In genomic region chr4:55721834-55722233, GRCm38 (mm10) we compare ENCODE assay signal across 9 mouse cellular contexts.
DNase-seq lines count a peak whose midpoint lies in the region; ATAC-seq and TF ChIP-seq lines count a peak whose summit lies in the region.
"Had no signal": no experiment of that assay in that cellular context is flagged by ENCODE, and none has a peak within 500 bp of the region (broad histone marks: within the 10 kb centered on the region; RNA-seq: fewer than 3 reads in every experiment).

No protein-coding gene starts in this region.

- 82% methylated on average over 2 of the region's 2 CpGs for WGBS in embryonic facial prominence, embryonic 14.5 days
- 85% methylated on average over 2 of the region's 2 CpGs for WGBS in embryonic facial prominence, embryonic 10.5 days
- 57% methylated on average over 2 of the region's 2 CpGs for WGBS in kidney, embryonic 14.5 days
- WGBS in liver, postnatal 0 days (ENCODE audit: insufficient replicate concordance), result 62% methylated on average over 2 of the region's 2 CpGs

- H3K9ac ChIP-seq in embryonic facial prominence, embryonic 14.5 days (ENCODE audit: low read depth, low read length), result no peak overlapping the region
- H3K9ac ChIP-seq in kidney, embryonic 14.5 days (ENCODE audit: low read depth, low read length), result no peak overlapping the region
- H3K9ac ChIP-seq in liver, postnatal 0 days (replicated peaks), result no peak overlapping the region
- H3K9ac ChIP-seq: liver, embryonic 13.5 days had no signal

- no peaks in the 10 kb centered on the region for H3K27me3 ChIP-seq in embryonic facial prominence, embryonic 14.5 days (replicated peaks; ENCODE audit: control insufficient read depth, insufficient read depth, low read length)
- H3K27me3 ChIP-seq in embryonic facial prominence, embryonic 10.5 days (replicated peaks; ENCODE audit: low read depth, poor library complexity, severe bottlenecking), result no peaks in the 10 kb centered on the region
- no peaks in the 10 kb centered on the region for H3K27me3 ChIP-seq in kidney, embryonic 14.5 days (ENCODE audit: control insufficient read depth, insufficient read depth, low read length)
- peaks cover 4% of the 10 kb centered on the region; the same call in 1 of the 2 replicates for H3K27me3 ChIP-seq in liver, postnatal 0 days (ENCODE audit: insufficient read depth, low read length)
- H3K27me3 ChIP-seq: liver, embryonic 13.5 days had no signal

- no peak for ATAC-seq in embryonic facial prominence, embryonic 14.5 days (ENCODE audit: low read depth)
- 0 out of 2 replicates have a peak, but pooled peaks have one; percentile 32 for ATAC-seq in kidney, embryonic 14.5 days (ENCODE audit: low FRiP score, low TSS enrichment)
- no peak for ATAC-seq in liver, postnatal 0 days

- H3K9me3 ChIP-seq in embryonic facial prominence, embryonic 14.5 days (ENCODE audit: control insufficient read depth, low read length), result no peaks in the 10 kb centered on the region
- H3K9me3 ChIP-seq in embryonic facial prominence, embryonic 10.5 days, result no peaks in the 10 kb centered on the region
- no peaks in the 10 kb centered on the region for H3K9me3 ChIP-seq in kidney, embryonic 14.5 days (ENCODE audit: control insufficient read depth, low read length)
- H3K9me3 ChIP-seq in liver, postnatal 0 days (ENCODE audit: low read length), result no peaks in the 10 kb centered on the region
- H3K9me3 ChIP-seq: liver, embryonic 13.5 days had no signal

- no peak for TF ChIP-seq CTCF in liver, postnatal 0 days (IDR thresholded peaks at IDR 0.05; ENCODE audit: low read depth)

- no peaks in the 10 kb centered on the region for H3K36me3 ChIP-seq in embryonic facial prominence, embryonic 14.5 days (ENCODE audit: control insufficient read depth, insufficient read depth, low read length)
- no peaks in the 10 kb centered on the region for H3K36me3 ChIP-seq in embryonic facial prominence, embryonic 10.5 days (replicated peaks)
- no peaks in the 10 kb centered on the region for H3K36me3 ChIP-seq in kidney, embryonic 14.5 days (ENCODE audit: control insufficient read depth, insufficient read depth, low read length)
- no peaks in the 10 kb centered on the region for H3K36me3 ChIP-seq in liver, postnatal 0 days (replicated peaks; ENCODE audit: insufficient read depth, low read length)
- H3K36me3 ChIP-seq: liver, embryonic 13.5 days had no signal

- H3K4me3 ChIP-seq in embryonic facial prominence, embryonic 14.5 days (ENCODE audit: low read depth, low read length), result no peak overlapping the region
- H3K4me3 ChIP-seq in embryonic facial prominence, embryonic 10.5 days, result no peak overlapping the region
- H3K4me3 ChIP-seq in kidney, embryonic 14.5 days (ENCODE audit: low read length), result no peak overlapping the region
- no peak overlapping the region for H3K4me3 ChIP-seq in liver, postnatal 0 days (ENCODE audit: low read depth, low read length)
- H3K4me3 ChIP-seq: liver, embryonic 13.5 days had no signal

- H3K4me2 ChIP-seq in embryonic facial prominence, embryonic 14.5 days (ENCODE audit: low read depth, low read length), result no peak overlapping the region
- H3K4me2 ChIP-seq in kidney, embryonic 14.5 days (replicated peaks; ENCODE audit: low read depth, low read length), result no peak overlapping the region
- no peak overlapping the region for H3K4me2 ChIP-seq in liver, postnatal 0 days (ENCODE audit: low read depth, low read length)
- H3K4me2 ChIP-seq: liver, embryonic 13.5 days had no signal

- H3K27ac ChIP-seq in embryonic facial prominence, embryonic 14.5 days (replicated peaks; ENCODE audit: low read depth, low read length), result no peak overlapping the region
- H3K27ac ChIP-seq in embryonic facial prominence, embryonic 10.5 days (replicated peaks), result no peak overlapping the region
- no peak overlapping the region for H3K27ac ChIP-seq in kidney, embryonic 14.5 days (ENCODE audit: low read depth, low read length)
- H3K27ac ChIP-seq in liver, postnatal 0 days (ENCODE audit: low read depth), result no peak overlapping the region
- H3K27ac ChIP-seq: liver, embryonic 13.5 days had no signal

- H3K4me1 ChIP-seq in embryonic facial prominence, embryonic 14.5 days (ENCODE audit: control insufficient read depth, insufficient read depth, low read length), result no peaks in the 10 kb centered on the region
- H3K4me1 ChIP-seq in embryonic facial prominence, embryonic 10.5 days, result peaks cover 10% of the 10 kb centered on the region
- peaks cover 5% of the 10 kb centered on the region; the same call in 1 of the 2 replicates for H3K4me1 ChIP-seq in kidney, embryonic 14.5 days (ENCODE audit: control insufficient read depth, insufficient read depth, low read length)
- no peaks in the 10 kb centered on the region for H3K4me1 ChIP-seq in liver, postnatal 0 days (ENCODE audit: insufficient read depth)
- H3K4me1 ChIP-seq: liver, embryonic 13.5 days had no signal

- DNase-seq in embryonic facial prominence, embryonic 14.5 days (ENCODE audit: low spot score), result peak; percentile 33
- no peak for DNase-seq in embryonic facial prominence, embryonic 10.5 days (ENCODE audit: low spot score)
- peak; percentile 32 for DNase-seq in ovary, adult 18-20 months (ENCODE audit: low spot score)
- DNase-seq in ovary, postnatal 10 days (ENCODE audit: low spot score), result no peak
- DNase-seq in skeletal muscle tissue, adult 2 months (ENCODE audit: low read depth, low spot score), result peak; percentile 83
- DNase-seq in cerebellum, adult 8-10 months, result no peak
- DNase-seq in liver, postnatal 0 days, result no peak
- DNase-seq: liver, embryonic 13.5 days had no signal

- TF ChIP-seq EP300 in liver, postnatal 0 days (IDR thresholded peaks at IDR 0.05; ENCODE audit: low read depth), result no peak

Comparison
In these comparisons a context has a peak if more than half of its experiments do, and no peak if none do; other contexts are left out.
1. DNase-seq: peak in embryonic facial prominence, embryonic 14.5 days (single experiment), ovary, adult 18-20 months (single experiment) and skeletal muscle tissue, adult 2 months (single experiment); none in embryonic facial prominence, embryonic 10.5 days (single experiment), ovary, postnatal 10 days (single experiment), cerebellum, adult 8-10 months (single experiment) and liver, postnatal 0 days (single experiment).